Mouse (Mus musculus) MEL (cell line): ENCODE data around the gene Dop1a. TPM values are rescaled to one million over a fixed set of nuclear protein-coding genes. Genes with fewer than 3 reads are reported as not detected.

Source experiments
- DNase-seq: peaks from one replicate; pipeline ENCODE4 v3.0.0; 2011; ENCODE audit warnings: low read depth, low spot score
- H3K27ac ChIP-seq: 2 replicates; pipeline ENCODE4 v1.5.1; 2012; ENCODE audit warnings: low read depth, mild to moderate bottlenecking, control low read depth, low read length, moderate library complexity; ENCODE audit not compliant: control insufficient read depth
- H3K27me3 ChIP-seq, 2 experiments: fragments of 150-350 bp in 1 of 2; sonication (generic) in 1 of 2; 2 replicates each; pipeline ENCODE4 v1.6.1; 2012; ENCODE audit warnings: low read length in 2 of 2, mild to moderate bottlenecking in 2 of 2, improper control_type of control experiment in 1 of 2, moderate library complexity in 1 of 2; ENCODE audit not compliant: insufficient read depth in 2 of 2, control insufficient read depth in 1 of 2
- H3K36me3 ChIP-seq, 2 experiments: 2 replicates each; pipeline ENCODE4 v1.6.1; 2012 to 2014; ENCODE audit warnings: low read length in 2 of 2, improper control_type of control experiment in 1 of 2, inconsistent platforms in 1 of 2, mild to moderate bottlenecking in 1 of 2; ENCODE audit not compliant: insufficient read depth in 2 of 2, control insufficient read depth in 1 of 2
- H3K4me1 ChIP-seq, 2 experiments: fragments of 150-350 bp in 1 of 2; sonication (generic) in 1 of 2; 2 replicates each; pipeline ENCODE4 v1.6.1; 2012; ENCODE audit warnings: low read length in 2 of 2, improper control_type of control experiment in 1 of 2, mild to moderate bottlenecking in 1 of 2; ENCODE audit not compliant: insufficient read depth in 2 of 2, control insufficient read depth in 1 of 2
- H3K4me3 ChIP-seq, 2 experiments: fragments of 150-350 bp in 1 of 2; sonication (generic) in 1 of 2; 2 replicates each; pipeline ENCODE4 v1.5.1; 2012; ENCODE audit warnings: low read depth in 2 of 2, low read length in 2 of 2, mild to moderate bottlenecking in 2 of 2, moderate library complexity in 2 of 2, control low read depth in 1 of 2, improper control_type of control experiment in 1 of 2; ENCODE audit not compliant: control insufficient read depth in 1 of 2, insufficient read depth in 1 of 2
- H3K79me2 ChIP-seq: 2 replicates; pipeline ENCODE4 v1.6.1; 2012; ENCODE audit warnings: mild to moderate bottlenecking, low read length, moderate library complexity; ENCODE audit not compliant: control insufficient read depth, poor library complexity, insufficient read depth
- H3K9ac ChIP-seq: 2 replicates; pipeline ENCODE4 v1.6.1; 2012; ENCODE audit warnings: low read depth, mild to moderate bottlenecking, control low read depth, low read length, moderate library complexity; ENCODE audit not compliant: control insufficient read depth, poor library complexity, severe bottlenecking
- H3K9me3 ChIP-seq: fragments of 150-350 bp; sonication (generic); replicated peaks from 2 replicates; pipeline ENCODE4 v1.6.1; 2012; ENCODE audit warnings: mild to moderate bottlenecking, low read length, improper control_type of control experiment, moderate library complexity; ENCODE audit not compliant: insufficient read depth
- CHD2 ChIP-seq: IDR thresholded peaks from 2 replicates; pipeline ENCODE4 v1.6.1; 2011; ENCODE audit warnings: low read length, improper control_type of control experiment
- CTCF ChIP-seq, 3 experiments: IDR thresholded peaks in 2 of 3; conservative IDR thresholded peaks in 1 of 3; 2 replicates each; pipeline ENCODE4 v1.5.1; 2011 to 2012; ENCODE audit warnings: low read length in 3 of 3, low read depth in 2 of 3, mild to moderate bottlenecking in 2 of 3, improper control_type of control experiment in 1 of 3, inconsistent platforms in 1 of 3, mixed read lengths in 1 of 3, moderate library complexity in 1 of 3; ENCODE audit not compliant: control insufficient read depth in 1 of 3, insufficient read depth in 1 of 3, poor library complexity in 1 of 3, severe bottlenecking in 1 of 3
- EP300 ChIP-seq, 2 experiments: IDR thresholded peaks; 2 replicates each; pipeline ENCODE4 v1.6.1; 2011; ENCODE audit warnings: improper control_type of control experiment in 2 of 2, low read length in 2 of 2, low read depth in 1 of 2, mild to moderate bottlenecking in 1 of 2
- ETS1 ChIP-seq: IDR thresholded peaks from 2 replicates; pipeline ENCODE4 v1.6.1; 2012; ENCODE audit warnings: low read depth, mild to moderate bottlenecking, inconsistent platforms, low read length, improper control_type of control experiment, moderate library complexity
- GATA1 ChIP-seq: IDR thresholded peaks from 2 replicates; pipeline ENCODE4 v1.6.1; 2011; ENCODE audit warnings: low read depth, low read length, improper control_type of control experiment
- HCFC1 ChIP-seq: IDR thresholded peaks from 2 replicates; pipeline ENCODE4 v1.6.1; 2012; ENCODE audit warnings: low read depth, mild to moderate bottlenecking, inconsistent platforms, low read length, improper control_type of control experiment, moderate library complexity
- KAT2A ChIP-seq: conservative IDR thresholded peaks from 2 replicates; pipeline ENCODE4 v1.6.1; 2012; ENCODE audit warnings: low read depth, low read length, improper control_type of control experiment, inconsistent platforms
- MEF2A ChIP-seq: IDR thresholded peaks from 2 replicates; pipeline ENCODE4 v1.6.1; 2014; ENCODE audit warnings: low read depth, mild to moderate bottlenecking, inconsistent platforms, low read length, improper control_type of control experiment; ENCODE audit not compliant: poor library complexity, insufficient replicate concordance, severe bottlenecking; ENCODE audit errors: extremely low read depth
- MXI1 ChIP-seq: IDR thresholded peaks from 2 replicates; pipeline ENCODE4 v1.6.1; 2011; ENCODE audit warnings: mild to moderate bottlenecking, low read depth, low read length, improper control_type of control experiment
- MYB ChIP-seq: IDR thresholded peaks from 2 replicates; pipeline ENCODE4 v1.6.1; 2011; ENCODE audit warnings: mild to moderate bottlenecking, low read depth, low read length, improper control_type of control experiment
- MYC ChIP-seq: IDR thresholded peaks from 2 replicates; pipeline ENCODE4 v1.6.1; 2011; ENCODE audit warnings: low read depth, mild to moderate bottlenecking, low read length, improper control_type of control experiment, moderate library complexity
- NELFE ChIP-seq: IDR thresholded peaks from 2 replicates; pipeline ENCODE4 v1.6.1; 2011; ENCODE audit warnings: low read depth, low read length, improper control_type of control experiment
- RAD21 ChIP-seq: IDR thresholded peaks from 2 replicates; pipeline ENCODE4 v1.6.1; 2011; ENCODE audit warnings: mild to moderate bottlenecking, low read depth, low read length, improper control_type of control experiment
- SIN3A ChIP-seq: IDR thresholded peaks from 2 replicates; pipeline ENCODE4 v1.6.1; 2012; ENCODE audit warnings: low read length, improper control_type of control experiment, inconsistent platforms
- SMC3 ChIP-seq: IDR thresholded peaks from 2 replicates; pipeline ENCODE4 v1.6.1; 2011; ENCODE audit warnings: low read depth, low read length, improper control_type of control experiment
- TAL1 ChIP-seq: IDR thresholded peaks from 2 replicates; pipeline ENCODE4 v1.6.1; 2012; ENCODE audit warnings: mild to moderate bottlenecking, inconsistent platforms, low read length, moderate library complexity, mixed read lengths
- TCF12 ChIP-seq: IDR thresholded peaks from 2 replicates; pipeline ENCODE4 v1.6.1; 2014; ENCODE audit warnings: low read depth, mild to moderate bottlenecking, inconsistent platforms, low read length, improper control_type of control experiment, moderate library complexity
- UBTF ChIP-seq: IDR thresholded peaks from 2 replicates; pipeline ENCODE4 v1.6.1; 2012; ENCODE audit warnings: low read depth, mild to moderate bottlenecking, inconsistent platforms, low read length, improper control_type of control experiment, moderate library complexity, borderline replicate concordance; ENCODE audit not compliant: insufficient read depth
- USF2 ChIP-seq, 2 experiments: IDR thresholded peaks; 2 replicates each; pipeline ENCODE4 v1.6.1; 2011 to 2012; ENCODE audit warnings: improper control_type of control experiment in 2 of 2, low read length in 2 of 2, borderline replicate concordance in 1 of 2, inconsistent platforms in 1 of 2, low read depth in 1 of 2, mild to moderate bottlenecking in 1 of 2; ENCODE audit not compliant: insufficient read depth in 1 of 2
- ZC3H11A ChIP-seq: IDR thresholded peaks from 2 replicates; pipeline ENCODE4 v1.6.1; 2012; ENCODE audit warnings: low read depth, mild to moderate bottlenecking, inconsistent platforms, low read length, improper control_type of control experiment
- ZKSCAN1 ChIP-seq: IDR thresholded peaks from 2 replicates; pipeline ENCODE4 v1.6.1; 2012; ENCODE audit warnings: low read depth, mild to moderate bottlenecking, inconsistent platforms, low read length, improper control_type of control experiment, moderate library complexity
- polyA plus RNA-seq, 2 experiments: library from polyadenylated mRNA; stranded (reverse) in 1 of 2; unstranded in 1 of 2; fragments of >175 nt in 1 of 2; fragments of >200 nt in 1 of 2; gene quantifications; 2 replicates each; pipeline versions ENCODE4 v1.2.1 to v1.2.4; 2012; ENCODE audit warnings: low replicate concordance in 2 of 2, low read depth in 1 of 2; ENCODE audit not compliant: insufficient read length in 2 of 2, insufficient read depth in 1 of 2, missing spikeins in 1 of 2
- total RNA-seq: library from RNA; depleted of rRNA; stranded (reverse); fragments of 300-350 nt; gene quantifications from 2 replicates; pipeline ENCODE4 v1.2.3, GENCODE M21; 2012

Dop1a gene
- total and polyA plus RNA-seq, 3 experiments = 15.0 to 16.8 TPM; not detected in 1

DNA sequence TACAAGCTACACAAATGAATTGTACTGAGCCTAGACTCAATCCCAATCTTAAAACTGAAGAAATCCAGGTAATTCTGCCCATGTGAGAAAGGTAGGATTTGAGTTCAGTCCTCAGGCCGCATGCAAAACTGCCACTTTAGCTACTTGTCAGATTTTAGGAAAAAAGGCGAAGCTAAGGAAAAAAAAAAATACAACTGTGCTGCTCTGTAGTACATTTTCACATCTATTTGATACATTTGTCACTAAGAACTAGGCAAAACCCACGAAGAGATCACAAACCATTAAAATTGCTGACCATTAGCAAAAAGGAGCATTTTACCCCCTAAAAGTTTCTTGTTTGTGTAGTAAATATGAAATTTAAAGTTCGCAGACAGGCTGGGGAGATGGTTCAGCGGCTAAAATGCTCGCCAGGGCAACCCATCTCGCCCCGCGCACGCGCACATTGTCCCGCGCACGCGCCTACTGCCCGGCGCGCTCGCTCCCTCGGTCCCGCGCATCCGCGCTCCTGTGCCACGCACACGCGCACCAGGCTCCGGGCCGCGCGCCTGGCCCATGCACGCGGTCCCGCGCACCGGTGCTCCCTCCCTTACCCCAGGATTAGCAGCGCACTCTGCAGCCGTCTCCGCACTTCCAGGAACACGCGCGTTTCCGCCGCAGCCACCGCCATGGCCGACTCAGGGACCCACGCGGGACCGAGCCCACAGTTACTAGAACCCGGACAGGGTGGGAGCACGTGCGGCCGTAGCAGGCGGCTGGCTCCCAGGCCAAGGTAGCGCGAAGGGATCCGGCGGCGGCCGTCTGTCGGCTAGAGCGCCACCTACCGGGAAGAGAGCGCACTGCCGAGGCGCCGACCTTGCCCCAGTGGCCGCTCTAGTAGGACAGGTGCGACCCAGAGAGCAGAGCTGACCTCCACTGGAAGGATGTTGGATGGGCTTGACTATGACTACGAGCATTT, 2.5 kb upstream of the Dop1a start, which contains the start of gene Ube2cbp (continued):
- TF ChIP-seq CTCF (IDR thresholded peaks at IDR 0.05 in 2 of 3, conservative IDR thresholded peaks at IDR 0.05 in 1 of 3; ENCODE audit: control insufficient read depth in 1 of 3, insufficient read depth in 1 of 3, low read depth in 2 of 3, low read length in 3 of 3, poor library complexity in 1 of 3, severe bottlenecking in 1 of 3) = peak; percentile 76 to 89 (median 83)
- TF ChIP-seq ETS1 = no peak
- 0 out of 2 replicates have a peak, but pooled peaks have one; percentile 27 for TF ChIP-seq TCF12
- peak; percentile 80 for TF ChIP-seq NELFE

DNA sequence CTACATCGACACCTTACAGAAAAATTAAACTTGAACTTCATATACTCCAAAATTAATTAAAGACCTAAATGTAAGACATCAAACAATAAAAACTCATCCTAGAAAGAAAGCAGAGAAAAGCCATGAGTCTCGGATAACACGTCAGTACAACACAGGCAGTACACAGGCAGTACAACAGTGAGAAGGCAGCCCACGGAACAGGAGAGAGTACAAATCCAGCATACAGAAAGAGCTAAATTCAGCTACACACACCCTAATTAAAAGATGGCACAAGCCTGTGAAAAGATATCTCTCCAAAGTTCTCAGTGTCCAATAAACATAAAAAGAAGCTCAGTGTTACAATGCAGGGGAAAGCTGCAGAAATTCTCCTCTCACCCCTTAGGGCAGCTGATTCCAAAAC, 9.0 kb downstream of the Dop1a start:
- H3K27ac ChIP-seq = peak overlapping the region; percentile 48; the same call in 1 of the 2 replicates
- peaks cover 8% of the 10 kb centered on the region; the same call in 1 of the 2 replicates for H3K79me2 ChIP-seq
- peaks cover 10 to 15% of the 10 kb centered on the region in 2 experiments for H3K4me1 ChIP-seq
- H3K9me3 ChIP-seq = no peaks in the 10 kb centered on the region
- no peak for DNase-seq
- no peaks in the 10 kb centered on the region for H3K27me3 ChIP-seq
- TF ChIP-seq KAT2A (no peak), HCFC1 (no peak), SMC3 (no peak), RAD21 (no peak), UBTF (no peak), USF2 (IDR thresholded peaks at IDR 0.05; ENCODE audit: borderline replicate concordance in 1 of 2, insufficient read depth in 1 of 2, low read depth in 1 of 2, low read length in 2 of 2) (no peak), CHD2 (no peak), MYB (no peak), TAL1 (no peak)
- H3K9ac ChIP-seq = no peak overlapping the region
- H3K4me3 ChIP-seq = no peak overlapping the region
- peaks cover 0 to 28% of the 10 kb centered on the region in 2 experiments; a peak in 3 of 4 replicates for H3K36me3 ChIP-seq

DNA sequence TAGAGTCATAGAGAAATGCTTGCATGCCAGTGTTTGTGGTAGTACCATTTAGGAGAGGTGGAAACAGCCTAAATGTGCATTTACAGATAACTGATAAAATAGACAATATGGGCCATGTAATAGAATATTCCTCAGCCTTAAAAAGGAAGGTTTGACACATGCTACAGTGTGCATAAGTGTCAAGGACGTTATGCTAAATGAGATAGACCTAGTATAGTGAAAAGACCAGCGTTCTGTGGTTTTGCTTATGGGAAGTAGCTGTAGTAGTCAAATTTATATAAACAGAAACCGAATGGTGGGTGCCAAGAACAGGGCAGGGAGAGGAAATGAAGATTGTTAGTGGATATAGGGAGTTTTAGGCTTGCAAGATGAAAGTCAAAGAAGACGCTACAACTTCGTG, 9.8 kb downstream of the Dop1a start:
- TF ChIP-seq ETS1 = peak; percentile 75
- TF ChIP-seq EP300 (IDR thresholded peaks at IDR 0.05; ENCODE audit: low read depth in 1 of 2, low read length in 2 of 2) = peak; percentile 62 to 75
- TF ChIP-seq MYC = peak; percentile 51; the same call in 1 of the 2 replicates
- peak; percentile 71 for TF ChIP-seq SIN3A
- no peak for TF ChIP-seq ZKSCAN1
- peak; percentile 77 for TF ChIP-seq TAL1
- TF ChIP-seq TCF12 = peak; percentile 74
- peak; percentile 69 for TF ChIP-seq GATA1
- peak; percentile 70 for TF ChIP-seq MXI1
- TF ChIP-seq MEF2A = no peak
- no peak for TF ChIP-seq ZC3H11A
- TF ChIP-seq, all 39 proteins: peak for 8
- peak overlapping the region in 1 of 2 experiments; percentile 51; a peak in 2 of 4 replicates for H3K4me3 ChIP-seq
- peak; percentile 85 for DNase-seq
- H3K27me3 ChIP-seq = no peaks in the 10 kb centered on the region
- H3K9me3 ChIP-seq = no peaks in the 10 kb centered on the region
- peaks cover 10 to 15% of the 10 kb centered on the region in 2 experiments for H3K4me1 ChIP-seq
- H3K79me2 ChIP-seq = peaks cover 11% of the 10 kb centered on the region
- H3K27ac ChIP-seq = peak overlapping the region; percentile 48
- peaks cover 0 to 28% of the 10 kb centered on the region in 2 experiments; a peak in 3 of 4 replicates for H3K36me3 ChIP-seq
- H3K9ac ChIP-seq = no peak overlapping the region
